Mouse (Mus musculus) brain, embryonic 18.5 days (tissue): ENCODE data around the gene Hoxd9.

Experiments used
- DNase-seq: peaks from one replicate; pipeline ENCODE4 v3.0.0-alpha.2; 2012; ENCODE audit warnings: low read depth, low spot score

Hoxd9 gene

DNA sequence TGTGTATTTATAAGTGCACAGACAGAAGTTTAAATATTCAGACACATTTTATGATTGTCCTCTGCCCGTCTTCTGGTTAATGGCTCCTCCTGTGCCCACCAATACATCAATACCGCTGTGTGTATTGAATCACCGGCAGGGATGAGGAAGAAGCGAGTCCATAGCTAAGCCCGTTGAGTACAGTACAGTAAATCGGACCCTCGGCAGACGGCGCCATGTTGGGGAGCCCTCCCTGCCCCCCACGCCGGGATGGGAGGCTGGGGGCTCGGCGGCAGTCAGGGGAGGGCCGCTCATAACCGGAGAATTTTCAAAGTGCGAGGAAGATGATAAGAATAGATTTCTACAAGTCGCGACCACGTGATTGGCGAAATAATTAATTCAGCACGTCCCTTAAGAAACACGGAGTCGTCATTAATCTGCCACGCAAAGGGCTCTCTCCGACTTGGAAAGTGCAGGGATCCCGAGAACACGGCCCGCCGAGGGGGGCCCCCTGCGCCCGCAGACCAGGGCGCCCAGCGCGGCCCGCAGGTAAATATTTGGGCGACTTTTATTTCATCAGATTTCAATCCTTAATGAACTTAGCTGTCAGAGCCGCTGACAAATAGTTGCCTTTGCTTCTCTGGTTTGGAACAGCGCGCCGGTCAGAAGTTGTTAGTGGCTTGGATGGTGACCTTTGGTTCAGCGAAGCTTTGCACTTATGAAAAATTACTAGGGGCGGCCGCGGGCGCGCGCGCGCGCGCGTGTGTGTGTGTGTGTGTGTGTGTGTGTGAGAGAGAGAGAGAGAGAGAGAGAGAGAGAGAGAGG is 35.2 kb downstream of the Hoxd9 start:
- DNase-seq: no peak

DNA sequence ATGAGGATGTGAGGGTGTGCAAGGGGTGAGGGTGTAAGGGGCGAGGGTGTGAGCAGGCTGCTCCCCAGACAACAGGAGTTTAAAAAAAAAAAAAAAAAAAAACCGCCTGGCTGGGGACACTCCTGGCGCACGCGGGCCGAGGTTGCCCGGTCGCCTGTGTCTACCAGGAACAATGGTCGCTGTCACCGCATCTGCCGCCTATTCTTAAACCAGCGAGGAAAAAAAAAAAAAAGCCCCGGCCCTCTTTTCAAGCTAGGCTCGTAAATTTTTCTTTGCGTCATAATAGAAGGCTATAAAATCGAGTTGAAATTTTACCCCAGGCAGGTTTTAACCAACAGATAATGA is 35.8 kb downstream of the Hoxd9 start:
- DNase-seq: no peak

DNA sequence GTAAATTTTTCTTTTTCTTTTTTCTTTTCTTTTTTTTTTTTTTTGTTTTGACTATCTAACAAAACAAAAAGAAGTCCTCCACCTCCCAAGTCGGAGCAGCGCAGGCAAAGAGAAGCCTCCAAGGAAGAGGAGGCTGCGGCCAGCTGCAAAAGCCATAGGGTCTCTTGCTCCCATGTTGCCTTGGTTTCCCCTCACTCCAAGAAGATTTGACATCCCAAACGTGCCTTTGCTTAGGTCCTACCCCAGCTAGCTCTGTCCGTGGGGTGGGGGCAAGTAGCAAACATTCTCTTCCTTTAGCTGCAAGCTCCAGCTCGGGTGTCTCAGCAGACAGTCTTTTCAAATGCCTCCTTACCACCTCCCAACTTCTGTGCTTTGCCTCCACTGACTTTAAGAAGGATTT is 36.2 kb downstream of the Hoxd9 start:
- no peak for DNase-seq

- DNase-seq: no peak
Observed at GRCm38 (mm10) chr2:74734451-74734850, 36.9 kb downstream of the Hoxd9 start.

GRCm38 (mm10) chr2:74734996-74735811 is 37.7 kb downstream of the Hoxd9 start:
- DNase-seq: no peak

DNA sequence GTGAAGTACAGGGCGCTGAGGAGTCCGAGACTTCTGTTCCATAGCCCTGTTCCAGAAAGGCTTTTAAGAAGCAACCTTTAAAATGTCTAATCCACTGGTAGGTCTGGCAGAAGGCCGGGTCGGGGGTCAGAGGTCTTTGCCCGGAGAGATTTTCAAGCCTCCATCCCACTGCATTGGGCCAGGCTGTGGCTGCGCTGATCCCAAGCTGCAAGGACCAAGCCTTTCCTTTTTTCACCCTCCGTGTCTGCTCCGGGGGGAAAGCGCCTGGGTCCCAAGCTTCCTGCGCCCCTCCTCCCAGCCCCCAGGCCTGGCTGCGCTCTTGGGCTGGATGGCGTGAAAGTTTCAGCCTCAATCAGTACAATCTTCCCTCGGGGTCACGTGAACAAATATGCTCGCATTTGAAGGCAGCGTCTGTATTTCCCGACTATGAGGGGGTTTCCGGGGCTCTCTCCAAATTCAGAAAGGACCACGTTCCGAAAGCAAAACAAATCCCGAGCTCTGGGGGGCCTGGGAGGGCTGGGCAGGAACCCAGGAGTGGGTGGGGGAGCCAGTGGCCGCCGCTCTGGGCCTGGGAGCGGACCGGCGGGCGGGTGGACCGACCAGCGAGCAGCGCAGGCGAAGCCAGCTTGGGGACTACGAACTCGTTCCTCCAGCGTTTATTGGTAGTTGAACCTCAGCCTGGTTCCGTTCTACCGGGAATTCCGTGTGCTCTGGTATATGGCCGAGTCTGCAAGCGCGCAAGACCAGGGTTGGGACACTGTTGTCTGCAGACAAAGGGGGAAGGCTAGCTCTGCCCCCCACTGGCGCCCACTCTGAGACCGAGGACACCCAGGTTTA is 38.5 kb downstream of the Hoxd9 start:
- no peak for DNase-seq

DNA sequence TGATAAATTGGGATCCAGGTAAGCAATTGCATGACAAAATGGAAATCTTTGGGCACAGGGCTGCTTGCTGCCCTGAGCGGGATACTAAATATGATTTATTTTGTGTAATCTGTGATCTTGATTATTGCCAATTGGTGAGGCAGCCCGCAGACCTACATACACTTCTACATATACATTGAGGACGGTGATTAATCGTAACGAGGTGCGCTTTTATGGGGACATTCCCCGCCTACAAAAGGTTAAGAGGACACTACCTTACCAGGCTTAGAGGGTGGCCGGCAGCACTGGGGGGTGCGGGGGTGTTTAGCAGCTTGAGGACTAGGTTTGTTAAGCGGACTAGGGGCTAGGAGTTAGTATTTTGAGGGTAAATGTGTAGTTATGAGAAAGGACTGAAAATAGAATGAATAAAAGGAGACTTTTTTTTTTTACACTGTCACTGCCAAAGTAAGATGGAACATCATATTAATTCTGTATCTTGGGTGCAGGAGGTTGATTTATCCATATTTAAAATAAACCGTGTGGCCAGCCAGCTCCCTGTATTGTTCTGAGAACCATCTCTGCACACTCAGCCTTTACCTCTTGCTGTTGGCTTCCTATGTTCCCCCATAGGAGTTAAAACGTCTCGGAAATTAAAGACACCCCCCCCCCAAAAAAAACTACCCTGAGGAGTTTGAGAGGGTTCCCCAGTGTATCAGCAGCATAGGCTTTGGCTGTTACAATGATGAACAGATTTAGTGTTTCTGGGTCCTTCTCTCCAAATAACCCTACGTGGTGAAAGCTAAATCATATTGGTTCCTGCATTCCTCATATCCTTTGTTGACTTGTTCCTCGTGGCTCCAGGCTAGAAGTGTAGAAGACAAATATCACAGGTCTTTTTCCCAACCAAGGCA is 39.4 kb downstream of the Hoxd9 start:
- no peak for DNase-seq

- no peak for DNase-seq
Observed at GRCm38 (mm10) chr2:74737578-74738070, 40.1 kb downstream of the Hoxd9 start.

GRCm38 (mm10) chr2:74738623-74739475 is 41.3 kb downstream of the Hoxd9 start:
- no peak for DNase-seq

- no peak for DNase-seq
Observed at GRCm38 (mm10) chr2:74739476-74739800, 41.9 kb downstream of the Hoxd9 start.

DNA sequence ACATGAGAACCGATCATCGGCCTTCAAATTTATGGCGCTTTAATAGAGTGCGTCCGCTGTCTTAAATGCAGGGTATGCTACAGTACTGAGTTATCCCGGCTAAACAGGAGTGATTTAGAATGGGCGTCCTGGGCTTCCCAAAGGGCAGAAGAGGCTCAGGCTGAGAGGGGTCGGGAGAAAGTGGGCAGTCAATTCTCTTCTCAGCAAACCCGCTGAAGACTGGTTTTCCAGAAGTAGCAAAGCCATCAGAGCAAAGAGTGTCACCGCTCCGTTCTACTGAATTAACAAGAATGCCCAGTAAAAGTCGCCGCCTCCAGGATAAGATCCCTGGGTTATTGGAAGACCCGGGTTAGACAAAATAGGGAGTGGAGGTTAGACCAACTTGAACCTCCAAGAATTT is 42.3 kb downstream of the Hoxd9 start:
- no peak for DNase-seq

DNA sequence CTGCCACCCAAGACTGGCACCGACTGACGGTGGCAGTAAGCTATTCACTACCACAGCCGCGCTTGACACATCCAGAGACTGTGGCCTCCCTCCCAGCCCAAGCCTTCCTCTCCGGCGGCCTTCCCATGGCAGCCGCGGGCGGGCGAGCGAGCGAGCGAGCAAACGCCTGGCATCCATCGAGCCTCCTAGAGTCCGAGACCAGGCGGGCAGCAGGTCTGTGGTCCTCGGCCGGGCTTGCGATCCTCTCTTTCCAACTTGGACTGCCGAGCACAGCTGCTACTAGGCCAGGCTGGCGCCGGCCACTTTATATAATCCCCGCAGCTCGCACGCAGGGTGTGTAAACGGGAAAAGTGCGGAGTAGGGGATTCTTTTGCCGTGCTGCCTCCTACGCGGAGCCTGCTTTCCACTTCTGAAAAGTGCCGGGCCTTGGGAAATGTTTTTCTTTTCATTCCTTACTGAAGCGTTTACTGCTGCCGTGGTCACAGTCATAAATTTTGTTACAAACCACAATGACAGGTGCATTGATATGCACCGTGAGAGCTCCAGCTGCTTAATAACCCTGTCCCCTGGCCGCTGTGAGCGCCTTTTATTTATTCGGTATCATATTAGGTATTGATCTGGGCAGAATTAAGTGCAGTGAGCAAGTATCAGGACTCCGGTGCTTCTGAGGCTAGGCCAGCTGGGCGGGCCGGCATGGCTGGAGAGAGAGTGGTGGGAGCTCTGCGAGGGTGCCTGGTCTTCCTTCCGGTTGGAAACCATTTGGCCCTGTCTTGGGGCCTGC is 43.0 kb downstream of the Hoxd9 start:
- DNase-seq: no peak

GRCm38 (mm10) chr2:74741252-74741978 is 43.9 kb downstream of the Hoxd9 start:
- no peak for DNase-seq

DNA sequence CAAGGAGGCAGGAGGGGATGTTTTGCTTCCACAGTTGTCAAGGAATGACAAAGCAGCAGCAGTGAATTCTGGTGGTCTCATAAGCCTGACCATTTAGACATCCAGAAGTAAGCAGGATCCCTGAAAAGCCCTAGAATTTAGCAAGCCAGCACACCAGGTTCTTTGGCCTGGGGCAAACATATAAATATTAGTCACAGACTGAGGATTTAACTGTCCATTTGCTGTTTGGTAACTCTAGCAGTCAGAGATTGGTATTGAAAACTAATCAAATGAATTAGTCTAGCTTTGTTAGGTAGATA is 44.4 kb downstream of the Hoxd9 start:
- DNase-seq: no peak

GRCm38 (mm10) chr2:74745540-74746297 is 48.2 kb downstream of the Hoxd9 start:
- no peak for DNase-seq

GRCm38 (mm10) chr2:74746298-74746921 is 48.9 kb downstream of the Hoxd9 start:
- DNase-seq: no peak

- DNase-seq: no peak
Observed at GRCm38 (mm10) chr2:74747006-74747405, 49.5 kb downstream of the Hoxd9 start.

- DNase-seq: no peak
Observed at GRCm38 (mm10) chr2:74747661-74748141, 50.2 kb downstream of the Hoxd9 start.
